Mouse (Mus musculus): ENCODE measurements around the gene Eid1. TPM values are rescaled to one million over a fixed set of nuclear protein-coding genes. Genes with fewer than 3 reads are reported as not detected.

The Eid1 gene
- total and polyA plus RNA-seq, 3 experiments: 0.11 TPM; not detected in 2

GRCm38 (mm10) chr2:125630010-125630409 is 42.9 kb upstream of the Eid1 start:
- no peak for DNase-seq (ENCODE audit: low spot score)
- Histone ChIP-seq H3K4me3 (ENCODE audit: low read depth, low read length) (no peak overlapping the region), H3K9me3 (replicated peaks) (no peaks in the 10 kb centered on the region), H3K4me1 (ENCODE audit: insufficient read depth, low read depth, low read length) (peaks cover 10% of the 10 kb centered on the region), H3K27me3 (ENCODE audit: insufficient read depth, low read length) (peaks cover 3% of the 10 kb centered on the region; the same call in 1 of the 2 replicates), H3K36me3 (replicated peaks) (no peaks in the 10 kb centered on the region)
- no peak for ATAC-seq (ENCODE audit: extremely low read depth, insufficient number of reproducible peaks, low FRiP score, poor library complexity, severe bottlenecking)
- TF ChIP-seq CTCF (IDR thresholded peaks at IDR 0.05; ENCODE audit: low read depth, low read length) (no peak), GATA1 (IDR thresholded peaks at IDR 0.05; ENCODE audit: borderline replicate concordance, low read length) (no peak), GATA2 (IDR thresholded peaks at IDR 0.05; ENCODE audit: borderline replicate concordance, low read depth, low read length) (no peak), POLR2AphosphoS5 (IDR thresholded peaks at IDR 0.05; ENCODE audit: insufficient replicate concordance, low read depth, low read length) (no peak), TAL1 (conservative IDR thresholded peaks at IDR 0.05; ENCODE audit: low read depth, low read length) (no peak)

GRCm38 (mm10) chr2:125637331-125637730 is 35.6 kb upstream of the Eid1 start:
- Histone ChIP-seq H3K36me3 (replicated peaks) (no peaks in the 10 kb centered on the region), H3K9me3 (replicated peaks) (no peaks in the 10 kb centered on the region), H3K4me3 (ENCODE audit: low read depth, low read length) (no peak overlapping the region), H3K4me1 (ENCODE audit: insufficient read depth, low read depth, low read length) (peaks cover 32% of the 10 kb centered on the region), H3K27me3 (ENCODE audit: insufficient read depth, low read length) (peaks cover 6% of the 10 kb centered on the region; the same call in 1 of the 2 replicates)
- DNase-seq (ENCODE audit: low spot score) (no peak), ATAC-seq (ENCODE audit: extremely low read depth, insufficient number of reproducible peaks, low FRiP score, poor library complexity, severe bottlenecking) (no peak)
- TF ChIP-seq GATA1 (IDR thresholded peaks at IDR 0.05; ENCODE audit: borderline replicate concordance, low read length): no peak
- TF ChIP-seq TAL1 (conservative IDR thresholded peaks at IDR 0.05; ENCODE audit: low read depth, low read length): no peak
- no peak for TF ChIP-seq GATA2 (IDR thresholded peaks at IDR 0.05; ENCODE audit: borderline replicate concordance, low read depth, low read length)
- TF ChIP-seq POLR2AphosphoS5 (IDR thresholded peaks at IDR 0.05; ENCODE audit: insufficient replicate concordance, low read depth, low read length): no peak

GRCm38 (mm10) chr2:125644912-125645311 is 28.0 kb upstream of the Eid1 start:
- no peaks in the 10 kb centered on the region for H3K9me3 ChIP-seq (replicated peaks)
- no peak for TF ChIP-seq TAL1 (conservative IDR thresholded peaks at IDR 0.05; ENCODE audit: low read depth, low read length)
- ATAC-seq (ENCODE audit: extremely low read depth, insufficient number of reproducible peaks, low FRiP score, poor library complexity, severe bottlenecking): no peak

GRCm38 (mm10) chr2:125650038-125650437 is 22.9 kb upstream of the Eid1 start:
- H3K36me3 ChIP-seq (replicated peaks): no peaks in the 10 kb centered on the region
- no peak overlapping the region for H3K4me3 ChIP-seq (ENCODE audit: low read depth, low read length)
- peaks cover 32% of the 10 kb centered on the region for H3K27me3 ChIP-seq (ENCODE audit: insufficient read depth, low read length)
- no peak for ATAC-seq (ENCODE audit: extremely low read depth, insufficient number of reproducible peaks, low FRiP score, poor library complexity, severe bottlenecking)
- no peak for DNase-seq (ENCODE audit: low spot score)
- H3K4me1 ChIP-seq (ENCODE audit: insufficient read depth, low read depth, low read length): peaks cover 7% of the 10 kb centered on the region; the same call in 1 of the 2 replicates
- no peaks in the 10 kb centered on the region for H3K9me3 ChIP-seq (replicated peaks)
- TF ChIP-seq GATA2 (IDR thresholded peaks at IDR 0.05; ENCODE audit: borderline replicate concordance, low read depth, low read length) (no peak), TAL1 (conservative IDR thresholded peaks at IDR 0.05; ENCODE audit: low read depth, low read length) (no peak), POLR2AphosphoS5 (IDR thresholded peaks at IDR 0.05; ENCODE audit: insufficient replicate concordance, low read depth, low read length) (no peak), CTCF (IDR thresholded peaks at IDR 0.05; ENCODE audit: low read depth, low read length) (no peak)

More at GRCm38 (mm10) chr2:125644912-125645311, 28.0 kb upstream of the Eid1 start:
- H3K4me1 ChIP-seq (ENCODE audit: insufficient read depth, low read depth, low read length): peaks cover 30% of the 10 kb centered on the region
- H3K27me3 ChIP-seq (ENCODE audit: insufficient read depth, low read length): peaks cover 34% of the 10 kb centered on the region
- no peaks in the 10 kb centered on the region for H3K36me3 ChIP-seq (replicated peaks)
- H3K4me3 ChIP-seq (ENCODE audit: low read depth, low read length): no peak overlapping the region
- DNase-seq (ENCODE audit: low spot score): no peak

GRCm38 (mm10) chr2:125650742-125651352 is 22.0 kb upstream of the Eid1 start:
- Histone ChIP-seq H3K27me3 (ENCODE audit: insufficient read depth, low read length) (peaks cover 29% of the 10 kb centered on the region), H3K9me3 (replicated peaks) (no peaks in the 10 kb centered on the region), H3K36me3 (replicated peaks) (no peaks in the 10 kb centered on the region), H3K4me3 (ENCODE audit: low read depth, low read length) (no peak overlapping the region), H3K4me1 (ENCODE audit: insufficient read depth, low read depth, low read length) (0 out of 2 replicates have a peak, but pooled peaks cover 6% of the 10 kb centered on the region)
- DNase-seq (ENCODE audit: low spot score) (no peak), ATAC-seq (ENCODE audit: extremely low read depth, insufficient number of reproducible peaks, low FRiP score, poor library complexity, severe bottlenecking) (no peak)
- no peak for TF ChIP-seq TAL1 (conservative IDR thresholded peaks at IDR 0.05; ENCODE audit: low read depth, low read length)
- no peak for TF ChIP-seq POLR2AphosphoS5 (IDR thresholded peaks at IDR 0.05; ENCODE audit: insufficient replicate concordance, low read depth, low read length)
- no peak for TF ChIP-seq GATA2 (IDR thresholded peaks at IDR 0.05; ENCODE audit: borderline replicate concordance, low read depth, low read length)
- no peak for TF ChIP-seq GATA1 (IDR thresholded peaks at IDR 0.05; ENCODE audit: borderline replicate concordance, low read length)
- no peak for TF ChIP-seq CTCF (IDR thresholded peaks at IDR 0.05; ENCODE audit: low read depth, low read length)

- Histone ChIP-seq H3K27me3 (ENCODE audit: insufficient read depth, low read length) (peaks cover 24% of the 10 kb centered on the region), H3K4me1 (ENCODE audit: insufficient read depth, low read depth, low read length) (0 out of 2 replicates have a peak, but pooled peaks cover 6% of the 10 kb centered on the region)
- DNase-seq (ENCODE audit: low spot score): no peak
Measured at GRCm38 (mm10) chr2:125651563-125651962, 21.3 kb upstream of the Eid1 start.

More at GRCm38 (mm10) chr2:125651563-125651962, 21.3 kb upstream of the Eid1 start:
- no peak for TF ChIP-seq GATA2 (IDR thresholded peaks at IDR 0.05; ENCODE audit: borderline replicate concordance, low read depth, low read length)
- TF ChIP-seq GATA1 (IDR thresholded peaks at IDR 0.05; ENCODE audit: borderline replicate concordance, low read length): no peak
- TF ChIP-seq POLR2AphosphoS5 (IDR thresholded peaks at IDR 0.05; ENCODE audit: insufficient replicate concordance, low read depth, low read length): no peak
- no peak for TF ChIP-seq CTCF (IDR thresholded peaks at IDR 0.05; ENCODE audit: low read depth, low read length)
- TF ChIP-seq TAL1 (conservative IDR thresholded peaks at IDR 0.05; ENCODE audit: low read depth, low read length): no peak
- Histone ChIP-seq H3K9me3 (replicated peaks) (no peaks in the 10 kb centered on the region), H3K36me3 (replicated peaks) (no peaks in the 10 kb centered on the region), H3K4me3 (ENCODE audit: low read depth, low read length) (no peak overlapping the region)
- ATAC-seq (ENCODE audit: extremely low read depth, insufficient number of reproducible peaks, low FRiP score, poor library complexity, severe bottlenecking): no peak
